Mouse (Mus musculus) monocyte, adult 5-6 weeks (primary cell): ENCODE results near the gene Lclat1. TPM values are rescaled to one million over a fixed set of nuclear protein-coding genes. Genes with fewer than 3 reads are reported as not detected.
A peak's percentile ranks its signal among the peaks of the same experiment; 100 is the strongest.

Source experiments
- ATAC-seq: fragments of 153-309, 156-312 bp; replicated peaks from 2 replicates; pipeline ENCODE4 v1.8.0; 2017; ENCODE audit warnings: mild to moderate bottlenecking; ENCODE audit not compliant: low TSS enrichment, insufficient number of reproducible peaks, severe bottlenecking, poor library complexity, low FRiP score
- total RNA-seq: library from RNA; stranded (forward); fragments of 200-1000, 200-491, 200-594 nt; gene quantifications from 3 replicates; pipeline ENCODE4 v1.2.3, GENCODE M21; 2017

The Lclat1 gene
- total RNA-seq = 6.3 to 7.8 TPM (median 7.7 TPM) in 3 replicates

- peak; percentile 98 for ATAC-seq
Measured at GRCm38 (mm10) chr17:73107158-73108157, at the start of gene Lclat1. Gene Lclat1, plus strand, starts transcription at chr17:73107985.

DNA sequence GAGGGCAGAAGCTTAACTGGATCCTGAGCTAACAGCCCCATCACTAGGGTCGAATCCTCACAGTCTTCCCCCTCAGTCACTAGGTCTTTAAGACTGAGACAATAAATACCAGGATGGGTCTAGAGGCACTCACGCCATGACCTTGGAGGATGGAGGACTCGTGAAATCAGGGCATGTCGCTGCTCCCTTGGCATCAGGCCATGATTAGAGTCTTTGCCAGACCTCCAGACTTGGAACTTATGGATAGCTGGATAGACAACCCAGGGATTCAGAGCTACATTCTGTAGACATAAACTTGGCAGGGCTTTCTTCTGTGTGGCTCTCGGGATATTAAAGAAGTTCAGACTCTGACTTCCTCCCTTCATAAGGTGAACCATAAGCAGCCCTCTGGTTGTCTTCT lies 49.5 kb upstream of the Lclat1 start:
- no peak for ATAC-seq

GRCm38 (mm10) chr17:73060224-73060896 lies 47.4 kb upstream of the Lclat1 start:
- no peak for ATAC-seq

DNA sequence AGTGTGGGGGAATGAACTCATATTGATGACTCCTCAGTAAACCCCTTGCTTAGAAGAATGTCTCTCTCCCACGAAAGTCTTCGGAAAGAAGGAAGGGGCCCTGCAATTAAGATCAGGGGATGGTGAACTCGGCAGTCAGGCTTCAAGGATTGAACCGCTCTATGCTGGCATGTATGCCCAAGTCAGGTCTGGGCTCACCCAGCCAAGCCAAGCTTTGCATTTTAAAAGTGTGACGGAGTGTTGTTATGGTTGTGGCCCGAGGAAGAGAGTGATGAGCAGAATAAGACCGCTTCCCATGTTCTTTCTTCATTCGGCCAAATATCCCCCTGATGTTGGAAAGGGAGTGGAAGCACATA lies 46.9 kb upstream of the Lclat1 start:
- no peak for ATAC-seq

GRCm38 (mm10) chr17:73062701-73063100 lies 45.1 kb upstream of the Lclat1 start:
- no peak for ATAC-seq

DNA sequence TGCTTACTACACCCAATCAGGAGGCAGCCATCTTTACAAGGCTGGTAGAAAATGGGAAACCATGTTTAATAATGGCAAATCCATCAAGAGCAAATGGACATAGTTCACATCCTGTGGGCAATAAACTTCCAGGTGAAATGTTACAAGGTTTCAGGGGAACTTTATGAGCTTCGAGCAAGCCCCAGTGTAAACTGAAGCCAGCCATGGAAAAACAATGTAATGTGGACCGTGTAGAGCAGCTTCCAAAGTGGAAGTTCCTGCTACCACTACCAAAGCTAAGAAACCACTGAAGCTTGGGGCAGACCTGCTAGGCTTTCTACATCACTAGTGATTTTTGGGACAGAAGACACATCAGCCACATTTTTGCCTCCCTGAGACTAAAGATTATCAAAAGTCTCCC lies 44.5 kb upstream of the Lclat1 start:
- ATAC-seq = no peak

- no peak for ATAC-seq
Measured at GRCm38 (mm10) chr17:73063781-73064180, 44.0 kb upstream of the Lclat1 start.

DNA sequence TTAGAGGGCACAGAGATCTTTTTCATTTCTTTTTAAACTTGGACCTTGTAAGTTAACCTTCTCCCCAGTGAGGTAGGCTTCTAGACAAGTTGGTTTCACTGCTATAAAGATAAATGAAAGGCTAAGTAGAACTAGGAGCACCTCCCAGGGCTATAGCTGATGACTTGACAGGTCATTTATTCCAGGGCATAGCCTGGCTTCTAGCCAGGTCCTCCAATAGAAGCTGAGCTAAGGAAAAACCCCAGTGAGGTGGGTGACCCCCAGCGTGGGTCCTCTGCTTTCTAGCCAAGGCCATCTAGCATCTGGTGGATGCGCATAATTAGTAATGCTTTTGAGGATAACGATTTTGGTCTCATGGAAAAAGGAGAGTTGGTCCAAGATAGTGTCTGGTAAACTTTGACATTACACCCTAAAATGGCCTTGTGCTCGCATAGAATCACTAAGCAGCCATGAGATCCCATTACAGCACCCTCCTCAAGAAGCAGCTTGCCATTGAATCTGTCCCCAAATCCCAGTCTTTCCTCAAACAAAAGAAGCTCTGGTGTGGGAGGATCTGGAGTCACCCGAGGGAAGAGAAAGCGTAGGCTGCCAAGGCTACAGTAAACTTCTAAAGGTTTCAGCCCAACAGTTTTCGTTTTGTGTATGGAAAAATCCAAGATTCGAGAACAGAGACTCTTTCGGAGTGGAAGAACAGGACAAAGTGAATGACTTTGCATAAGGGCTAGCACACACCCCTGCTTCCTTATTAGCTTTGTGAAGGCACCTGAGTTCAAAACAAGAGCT lies 41.2 kb upstream of the Lclat1 start:
- ATAC-seq = no peak

- ATAC-seq = no peak
Measured at GRCm38 (mm10) chr17:73067423-73067822, 40.4 kb upstream of the Lclat1 start.

- ATAC-seq = no peak
Measured at GRCm38 (mm10) chr17:73068321-73068992, 39.3 kb upstream of the Lclat1 start.

DNA sequence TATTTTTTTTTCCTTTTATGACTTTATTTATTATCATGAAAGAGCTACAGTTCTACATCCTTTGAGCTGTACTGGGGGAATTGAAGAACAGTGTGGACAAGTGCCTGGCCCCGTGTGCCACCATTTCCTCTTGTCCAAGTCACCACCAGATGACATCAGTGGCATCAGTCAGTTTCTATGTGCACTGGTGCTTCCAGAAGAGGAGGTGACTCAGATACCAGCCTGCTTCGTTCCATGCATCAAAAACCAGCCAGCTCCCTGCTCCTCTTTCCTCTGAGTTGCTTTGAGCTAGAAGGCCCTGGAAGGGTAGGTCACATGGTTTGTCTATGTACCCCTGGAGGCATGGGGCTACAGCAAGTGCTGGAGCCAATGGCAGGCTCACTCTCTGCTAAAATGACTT lies 37.3 kb upstream of the Lclat1 start:
- ATAC-seq = no peak

DNA sequence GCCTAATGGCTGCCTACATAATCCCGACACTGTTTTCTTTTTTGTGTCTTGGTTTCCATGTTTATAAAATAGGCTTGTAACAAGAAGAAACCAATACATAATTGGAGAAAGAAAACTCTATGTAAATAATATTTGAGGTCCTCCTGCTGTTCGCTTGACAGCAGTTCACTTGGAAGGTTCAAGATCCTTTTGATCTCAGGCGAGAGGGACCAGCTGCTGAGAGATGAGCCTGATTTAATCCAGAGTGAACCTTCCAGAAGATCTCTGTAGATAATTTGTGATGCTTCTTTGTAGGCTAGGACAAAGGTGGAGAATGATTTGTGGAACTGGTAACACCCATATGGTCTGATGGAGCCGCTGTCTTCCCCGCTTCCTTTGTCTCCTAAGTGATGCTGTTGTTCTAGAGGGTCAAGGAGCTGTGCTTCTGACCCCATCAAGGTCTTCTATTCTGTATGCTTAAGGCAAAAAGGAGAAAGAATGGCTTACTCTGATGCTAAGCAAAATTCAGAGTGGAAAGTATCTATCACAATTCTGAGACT lies 36.0 kb upstream of the Lclat1 start:
- ATAC-seq = no peak

- ATAC-seq = no peak
Measured at GRCm38 (mm10) chr17:73072286-73072685, 35.5 kb upstream of the Lclat1 start.

DNA sequence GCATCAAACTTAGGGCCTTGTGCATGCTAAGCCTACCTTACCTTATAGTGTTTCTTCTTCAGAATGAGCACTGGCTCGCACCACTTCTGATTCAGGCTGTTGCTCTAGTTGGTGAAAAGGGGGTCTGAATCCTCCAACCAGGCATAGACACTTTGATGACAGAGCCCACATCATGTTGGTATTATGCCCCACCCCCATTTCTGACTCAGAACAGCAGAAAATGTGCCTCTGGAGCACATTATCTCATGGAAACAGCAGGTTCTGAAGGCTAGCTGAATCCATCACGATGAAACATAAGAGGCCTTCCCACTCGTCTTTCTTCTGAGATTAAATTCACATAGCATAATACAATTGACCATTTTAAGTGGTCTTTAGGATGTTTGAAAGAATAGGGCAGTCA lies 33.2 kb upstream of the Lclat1 start:
- no peak for ATAC-seq

DNA sequence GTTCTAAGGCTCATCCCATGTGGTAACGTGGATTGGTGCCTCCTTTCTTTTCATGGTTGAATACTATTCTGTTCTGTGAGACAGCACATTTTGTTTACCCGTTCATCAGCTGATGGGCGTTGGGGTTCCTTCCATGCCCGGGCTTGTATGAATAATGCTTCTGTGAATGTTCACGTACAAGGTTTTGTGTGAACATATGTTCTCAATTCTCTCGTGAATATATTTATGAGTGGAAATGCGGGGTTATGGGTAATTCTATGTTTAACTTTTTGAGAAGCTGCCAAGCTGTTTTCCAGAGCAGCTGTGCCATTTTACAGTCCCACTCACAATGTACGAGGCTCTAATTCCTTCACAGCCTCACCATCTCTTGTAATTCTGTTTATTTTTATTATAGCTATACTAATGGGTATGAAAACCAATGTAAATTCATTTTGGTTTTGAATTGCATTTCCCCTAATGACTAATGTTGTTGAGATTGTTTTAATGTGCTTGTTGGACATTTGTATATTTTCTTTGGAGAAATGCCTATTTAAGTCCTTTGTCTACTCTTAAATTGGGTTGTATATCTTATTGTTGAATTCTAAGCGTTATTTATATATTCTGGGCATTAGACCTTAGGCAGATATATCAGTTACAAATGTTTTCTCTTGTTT lies 32.4 kb upstream of the Lclat1 start:
- no peak for ATAC-seq

DNA sequence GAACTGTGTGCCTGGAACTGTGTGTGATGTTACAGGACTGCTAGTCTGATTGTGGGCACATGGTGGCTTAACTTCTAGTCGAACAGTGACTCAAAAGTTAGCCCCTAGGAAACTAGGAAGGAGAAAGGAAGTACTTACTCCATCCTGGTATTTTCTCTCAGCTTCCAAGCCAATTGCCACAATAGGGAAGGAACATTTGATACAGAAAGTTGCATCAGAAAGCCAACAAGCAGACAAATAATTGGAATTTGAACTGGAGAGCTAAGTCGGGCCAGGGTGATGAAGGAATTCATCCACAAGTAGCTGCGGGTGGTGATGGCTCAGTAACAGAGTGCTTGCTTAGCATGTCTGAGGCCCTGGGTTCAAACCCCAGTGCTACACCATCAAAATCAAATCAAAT lies 30.1 kb upstream of the Lclat1 start:
- ATAC-seq = no peak

GRCm38 (mm10) chr17:73081360-73082133 lies 26.2 kb upstream of the Lclat1 start:
- ATAC-seq = no peak
